Mouse (Mus musculus): ENCODE measurements around the gene Eci1. TPM values are rescaled to one million over a fixed set of nuclear protein-coding genes. Genes with fewer than 3 reads are reported as not detected.
"Not testable (repeated sequence)": the region's sequence is repeated elsewhere in the genome, so short reads cannot be mapped to it uniquely, and the experiment has no call there.

Gene Eci1
- total and polyA plus RNA-seq, 2 experiments from 2014 or later: 26.6 to 31.0 TPM

GRCm38 (mm10) chr17:24414230-24414976 lies 12.0 kb upstream of the Eci1 start, which contains the start of gene Rnps1:
TSS of gene Rnps1 (plus strand) at chr17:24414565.
- Histone ChIP-seq H3K4me2 (ENCODE audit: low read depth, low read length, poor library complexity, severe bottlenecking) (peak within 1 kb of the TSS; percentile 88), H3K27me3 (ENCODE audit: insufficient read depth, low read length) (no peaks in the 10 kb centered on the region), H3K36me3 (ENCODE audit: insufficient read depth, low read length) (peaks cover 22% of the 10 kb centered on the region), H3K9ac (replicated peaks; ENCODE audit: low read length, poor library complexity, severe bottlenecking) (peak within 1 kb of the TSS; percentile 95), H3K4me1 (ENCODE audit: insufficient read depth, low read length) (peaks cover 7% of the 10 kb centered on the region; the same call in 1 of the 2 replicates), H3K9me3 (ENCODE audit: low read length) (no peaks in the 10 kb centered on the region), H3K4me3 (ENCODE audit: low read depth, low read length) (peak within 1 kb of the TSS; percentile 87), H3K27ac (ENCODE audit: low read depth, low read length) (peak within 1 kb of the TSS; percentile 92)
- under 1% methylated on average over 64 of the region's 64 CpGs for WGBS
- TF ChIP-seq CTCF (IDR thresholded peaks at IDR 0.05): peak; percentile 14; the same call in 1 of the 2 replicates
- ATAC-seq (ENCODE audit: low FRiP score): peak; percentile 96
- DNase-seq (ENCODE audit: low spot score): peak; percentile 99

GRCm38 (mm10) chr17:24415011-24415410 lies 11.4 kb upstream of the Eci1 start:
- no peak for TF ChIP-seq CTCF (IDR thresholded peaks at IDR 0.05)
- DNase-seq (ENCODE audit: low spot score): peak; percentile 7
- peaks cover 7% of the 10 kb centered on the region; the same call in 1 of the 2 replicates for H3K4me1 ChIP-seq (ENCODE audit: insufficient read depth, low read length)
- H3K9me3 ChIP-seq (ENCODE audit: low read length): no peaks in the 10 kb centered on the region
- no peaks in the 10 kb centered on the region for H3K27me3 ChIP-seq (ENCODE audit: insufficient read depth, low read length)
- H3K36me3 ChIP-seq (ENCODE audit: insufficient read depth, low read length): peaks cover 21% of the 10 kb centered on the region
- peak overlapping the region; percentile 88 for H3K4me2 ChIP-seq (ENCODE audit: low read depth, low read length, poor library complexity, severe bottlenecking)
- peak; percentile 6; the same call in 1 of the 2 replicates for ATAC-seq (ENCODE audit: low FRiP score)
- peak overlapping the region; percentile 95 for H3K9ac ChIP-seq (replicated peaks; ENCODE audit: low read length, poor library complexity, severe bottlenecking)
- peak overlapping the region; percentile 92 for H3K27ac ChIP-seq (ENCODE audit: low read depth, low read length)
- under 1% methylated on average over 21 of the region's 21 CpGs for WGBS
- H3K4me3 ChIP-seq (ENCODE audit: low read depth, low read length): peak overlapping the region; percentile 87

GRCm38 (mm10) chr17:24416051-24416652 lies 10.3 kb upstream of the Eci1 start:
- Histone ChIP-seq H3K4me2 (ENCODE audit: low read depth, low read length, poor library complexity, severe bottlenecking) (peak overlapping the region; percentile 88; the same call in 1 of the 2 replicates), H3K4me1 (ENCODE audit: insufficient read depth, low read length) (peaks cover 7% of the 10 kb centered on the region; the same call in 1 of the 2 replicates), H3K9me3 (ENCODE audit: low read length) (no peaks in the 10 kb centered on the region), H3K9ac (replicated peaks; ENCODE audit: low read length, poor library complexity, severe bottlenecking) (0 out of 2 replicates have a peak overlapping the region, but pooled peaks have one; percentile 8), H3K4me3 (ENCODE audit: low read depth, low read length) (peak overlapping the region; percentile 87; the same call in 1 of the 2 replicates), H3K27me3 (ENCODE audit: insufficient read depth, low read length) (no peaks in the 10 kb centered on the region), H3K36me3 (ENCODE audit: insufficient read depth, low read length) (peaks cover 24% of the 10 kb centered on the region), H3K27ac (ENCODE audit: low read depth, low read length) (no peak overlapping the region)
- ATAC-seq (ENCODE audit: low FRiP score) (no peak), DNase-seq (ENCODE audit: low spot score) (no peak)
- no peak for TF ChIP-seq CTCF (IDR thresholded peaks at IDR 0.05)
- WGBS: 88% methylated on average over 3 of the region's 3 CpGs

GRCm38 (mm10) chr17:24423114-24423513 lies 3.3 kb upstream of the Eci1 start:
- Histone ChIP-seq H3K9ac (replicated peaks; ENCODE audit: low read length, poor library complexity, severe bottlenecking) (no peak overlapping the region), H3K4me3 (ENCODE audit: low read depth, low read length) (no peak overlapping the region), H3K36me3 (ENCODE audit: insufficient read depth, low read length) (peaks cover 50% of the 10 kb centered on the region), H3K9me3 (ENCODE audit: low read length) (no peaks in the 10 kb centered on the region), H3K27me3 (ENCODE audit: insufficient read depth, low read length) (no peaks in the 10 kb centered on the region), H3K4me1 (ENCODE audit: insufficient read depth, low read length) (no peaks in the 10 kb centered on the region), H3K4me2 (ENCODE audit: low read depth, low read length, poor library complexity, severe bottlenecking) (no peak overlapping the region), H3K27ac (ENCODE audit: low read depth, low read length) (no peak overlapping the region)
- TF ChIP-seq CTCF (IDR thresholded peaks at IDR 0.05): no peak
- DNase-seq (ENCODE audit: low spot score): no peak
- no peak for ATAC-seq (ENCODE audit: low FRiP score)
- 91% methylated on average over 4 of the region's 4 CpGs for whole genome bisulfite sequencing

GRCm38 (mm10) chr17:24424489-24424888 lies 2.0 kb upstream of the Eci1 start:
- Histone ChIP-seq H3K4me2 (ENCODE audit: low read depth, low read length, poor library complexity, severe bottlenecking) (no peak overlapping the region), H3K36me3 (ENCODE audit: insufficient read depth, low read length) (peaks cover 44% of the 10 kb centered on the region), H3K27ac (ENCODE audit: low read depth, low read length) (no peak overlapping the region), H3K9ac (replicated peaks; ENCODE audit: low read length, poor library complexity, severe bottlenecking) (no peak overlapping the region), H3K9me3 (ENCODE audit: low read length) (no peaks in the 10 kb centered on the region), H3K4me3 (ENCODE audit: low read depth, low read length) (no peak overlapping the region), H3K27me3 (ENCODE audit: insufficient read depth, low read length) (no peaks in the 10 kb centered on the region), H3K4me1 (ENCODE audit: insufficient read depth, low read length) (no peaks in the 10 kb centered on the region)
- DNase-seq (ENCODE audit: low spot score) (no peak), ATAC-seq (ENCODE audit: low FRiP score) (no peak)
- WGBS: 97% methylated on average over 5 of the region's 5 CpGs
- no peak for TF ChIP-seq CTCF (IDR thresholded peaks at IDR 0.05)

- H3K4me2 ChIP-seq (ENCODE audit: low read depth, low read length, poor library complexity, severe bottlenecking); ATAC-seq (ENCODE audit: low FRiP score); DNase-seq (ENCODE audit: low spot score); H3K4me3 ChIP-seq (ENCODE audit: low read depth, low read length); H3K9me3 ChIP-seq (ENCODE audit: low read length); H3K9ac ChIP-seq (replicated peaks; ENCODE audit: low read length, poor library complexity, severe bottlenecking); H3K27me3 ChIP-seq (ENCODE audit: insufficient read depth, low read length); H3K27ac ChIP-seq (ENCODE audit: low read depth, low read length); H3K4me1 ChIP-seq (ENCODE audit: insufficient read depth, low read length): not testable (repeated sequence)
- 94% methylated on average over 5 of the region's 8 CpGs for WGBS
- peaks cover 36% of the 10 kb centered on the region for H3K36me3 ChIP-seq (ENCODE audit: insufficient read depth, low read length)
Measured at GRCm38 (mm10) chr17:24425326-24425725, 1.1 kb upstream of the Eci1 start.
